Mouse (Mus musculus): ENCODE results near the gene Galk2. TPM values are rescaled to one million over a fixed set of nuclear protein-coding genes. Genes with fewer than 3 reads are reported as not detected.

Gene Galk2
- polyA plus RNA-seq, 2 experiments = 6.2 to 10.1 TPM

DNA sequence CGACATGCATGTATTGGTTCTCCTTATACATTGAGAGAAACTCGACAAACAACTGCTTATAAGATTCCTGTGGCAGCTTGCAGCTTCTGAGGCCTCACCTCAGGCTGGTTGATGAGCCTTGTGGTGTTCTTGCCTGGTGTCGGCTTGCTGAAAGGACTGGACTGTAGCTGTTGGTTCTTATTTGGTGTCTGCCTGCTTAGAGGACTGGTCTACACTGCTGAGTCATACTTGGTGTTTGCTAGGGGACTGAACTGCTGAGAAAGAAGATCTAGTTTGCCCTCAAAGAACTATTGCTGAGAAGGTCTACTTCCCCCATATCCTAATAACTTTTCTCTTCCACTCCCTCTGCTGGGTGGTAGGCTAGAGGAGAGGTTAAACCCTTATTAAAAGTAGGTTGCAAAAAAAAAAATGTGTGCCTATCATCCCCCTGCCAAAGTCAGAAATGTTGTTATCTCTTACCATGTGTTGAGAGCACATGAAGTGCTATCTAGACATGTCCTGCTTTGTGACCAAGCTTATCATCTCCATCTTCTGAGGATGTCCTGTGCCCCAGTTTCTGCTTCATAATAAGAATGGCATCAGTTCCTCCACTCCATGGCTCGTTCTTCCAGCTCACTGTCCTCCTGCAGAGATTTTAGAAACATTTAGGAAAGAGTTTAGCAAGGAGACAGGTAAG, 48.8 kb downstream of the Galk2 start:
- ATAC-seq (ENCODE audit: insufficient read depth) = peak; percentile 80
- H3K27me3 ChIP-seq (ENCODE audit: control insufficient read depth, insufficient read depth, low read length) = no peaks in the 10 kb centered on the region
- 0 out of 2 replicates have a peak, but pooled peaks have one; percentile 6 for TF ChIP-seq CTCF (IDR thresholded peaks at IDR 0.05; ENCODE audit: low read depth)
- peak; percentile 70 for TF ChIP-seq EP300 (IDR thresholded peaks at IDR 0.05; ENCODE audit: low read depth)
- peak overlapping the region; percentile 18; the same call in 1 of the 2 replicates for H3K4me2 ChIP-seq (ENCODE audit: low read depth)
- H3K4me3 ChIP-seq (ENCODE audit: insufficient read depth in 1 of 2, low read depth in 2 of 2, low read length in 2 of 2) = no peak overlapping the region
- H3K9ac ChIP-seq (replicated peaks) = no peak overlapping the region
- H3K9me3 ChIP-seq (ENCODE audit: control insufficient read depth, low read length) = no peaks in the 10 kb centered on the region
- peak in 2 of 3 experiments; percentile 12 to 28 for DNase-seq (ENCODE audit: low read depth in 3 of 3, low spot score in 3 of 3)
- peak overlapping the region; percentile 65 for H3K27ac ChIP-seq
- WGBS (ENCODE audit: insufficient replicate concordance) = 58% methylated on average over 4 of the region's 4 CpGs
- H3K4me1 ChIP-seq (replicated peaks; ENCODE audit: control insufficient read depth in 2 of 2, insufficient read depth in 2 of 2, low read length in 1 of 2) = peaks cover 12% of the 10 kb centered on the region in 2 experiments
- no peaks in the 10 kb centered on the region for H3K36me3 ChIP-seq (replicated peaks; ENCODE audit: control insufficient read depth, insufficient read depth, low read depth)

DNA sequence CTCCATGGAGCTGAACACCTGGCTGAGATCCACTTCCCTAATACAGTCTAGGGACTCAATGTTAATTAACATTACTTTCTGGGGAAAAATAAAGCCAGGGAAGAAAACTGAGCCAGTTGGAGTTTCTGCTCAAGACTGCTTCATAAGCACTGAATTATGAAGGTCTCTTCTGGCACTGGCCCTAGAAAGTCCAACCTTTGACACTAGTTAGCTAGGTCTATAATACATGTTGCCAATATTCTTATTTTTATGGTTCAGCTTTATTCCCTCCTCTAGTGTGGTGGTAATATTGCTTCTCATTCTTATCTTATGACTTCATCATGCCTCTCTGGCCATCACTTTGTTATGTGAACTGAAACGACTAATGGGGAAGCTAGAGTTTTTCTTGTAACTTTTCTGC, 55.3 kb downstream of the Galk2 start:
- no peak overlapping the region for H3K4me2 ChIP-seq (ENCODE audit: low read depth)
- no peak overlapping the region for H3K4me3 ChIP-seq (ENCODE audit: insufficient read depth in 1 of 2, low read depth in 2 of 2, low read length in 2 of 2)
- DNase-seq (ENCODE audit: low read depth in 3 of 3, low spot score in 3 of 3) (no peak), ATAC-seq (ENCODE audit: insufficient read depth) (no peak)
- H3K36me3 ChIP-seq (replicated peaks; ENCODE audit: control insufficient read depth, insufficient read depth, low read depth) = no peaks in the 10 kb centered on the region
- WGBS (ENCODE audit: insufficient replicate concordance) = 36% methylated on average over 1 of the region's 1 CpGs
- no peak for TF ChIP-seq CTCF (IDR thresholded peaks at IDR 0.05; ENCODE audit: low read depth)
- no peak for TF ChIP-seq EP300 (IDR thresholded peaks at IDR 0.05; ENCODE audit: low read depth)
- H3K4me1 ChIP-seq (replicated peaks; ENCODE audit: control insufficient read depth in 2 of 2, insufficient read depth in 2 of 2, low read length in 1 of 2) = no peaks in the 10 kb centered on the region
- H3K9ac ChIP-seq (replicated peaks) = no peak overlapping the region
- H3K9me3 ChIP-seq (ENCODE audit: control insufficient read depth, low read length) = no peaks in the 10 kb centered on the region
- no peaks in the 10 kb centered on the region for H3K27me3 ChIP-seq (ENCODE audit: control insufficient read depth, insufficient read depth, low read length)
- H3K27ac ChIP-seq = no peak overlapping the region

DNA sequence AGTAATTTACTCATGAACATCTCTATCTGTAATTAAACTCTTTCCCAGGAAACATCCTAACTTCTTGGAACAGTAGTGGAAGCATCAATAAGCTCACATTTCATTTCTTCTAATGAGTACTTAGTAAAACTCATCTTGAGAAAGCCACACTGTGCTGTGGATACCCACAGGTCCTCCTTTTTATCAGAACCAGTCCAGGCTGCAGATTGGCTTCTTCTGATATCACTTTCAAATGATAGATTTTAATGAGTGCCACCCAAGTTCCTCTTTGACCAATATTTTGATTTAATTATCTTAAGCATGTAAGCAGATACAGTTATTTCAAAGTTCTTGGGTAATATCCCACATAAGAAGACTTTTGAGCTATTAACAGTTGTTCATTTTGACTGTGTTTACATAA, 55.8 kb downstream of the Galk2 start:
- DNase-seq (ENCODE audit: low read depth in 3 of 3, low spot score in 3 of 3) = no peak
- H3K27ac ChIP-seq = no peak overlapping the region
- TF ChIP-seq EP300 (IDR thresholded peaks at IDR 0.05; ENCODE audit: low read depth) = no peak
- TF ChIP-seq CTCF (IDR thresholded peaks at IDR 0.05; ENCODE audit: low read depth) = no peak
- no peak overlapping the region for H3K4me3 ChIP-seq (ENCODE audit: insufficient read depth in 1 of 2, low read depth in 2 of 2, low read length in 2 of 2)
- no peaks in the 10 kb centered on the region for H3K36me3 ChIP-seq (replicated peaks; ENCODE audit: control insufficient read depth, insufficient read depth, low read depth)
- no peak overlapping the region for H3K9ac ChIP-seq (replicated peaks)
- no peaks in the 10 kb centered on the region for H3K9me3 ChIP-seq (ENCODE audit: control insufficient read depth, low read length)
- no peak overlapping the region for H3K4me2 ChIP-seq (ENCODE audit: low read depth)
- no peak for ATAC-seq (ENCODE audit: insufficient read depth)
- no peaks in the 10 kb centered on the region for H3K27me3 ChIP-seq (ENCODE audit: control insufficient read depth, insufficient read depth, low read length)
- H3K4me1 ChIP-seq (replicated peaks; ENCODE audit: control insufficient read depth in 2 of 2, insufficient read depth in 2 of 2, low read length in 1 of 2) = no peaks in the 10 kb centered on the region

DNA sequence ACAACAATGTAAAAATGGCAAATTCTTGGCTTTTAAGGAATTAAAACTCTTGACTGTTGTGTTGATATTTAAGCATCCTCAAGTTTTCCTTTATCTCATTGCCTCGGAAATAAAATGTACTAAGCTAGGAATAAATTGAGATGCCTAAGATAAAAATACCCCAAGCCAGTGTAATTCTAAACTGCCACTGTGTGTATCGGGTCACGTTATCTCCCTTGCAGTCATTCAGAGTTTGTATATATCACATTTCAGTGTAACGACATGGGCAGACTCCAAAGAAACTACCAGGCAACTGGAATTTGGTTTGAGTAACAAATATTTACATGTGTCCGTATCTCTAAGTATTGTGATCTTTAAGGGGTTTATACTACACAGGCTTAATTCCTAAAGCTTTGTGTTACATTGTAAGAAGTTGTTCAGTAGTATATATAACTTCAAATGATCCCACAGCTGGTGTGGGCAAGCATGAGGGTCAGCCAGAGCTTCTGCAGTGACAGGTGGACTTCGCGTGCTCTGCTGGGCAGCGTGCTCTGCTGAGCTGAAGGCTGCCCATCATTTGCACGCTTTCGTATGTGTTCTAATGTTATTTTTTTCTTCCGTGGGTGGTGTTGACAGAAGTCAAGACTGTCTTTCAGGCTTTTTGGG, 57.9 kb downstream of the Galk2 start:
- Histone ChIP-seq H3K9me3 (ENCODE audit: control insufficient read depth, low read length) (no peaks in the 10 kb centered on the region), H3K4me3 (ENCODE audit: insufficient read depth in 1 of 2, low read depth in 2 of 2, low read length in 2 of 2) (no peak overlapping the region), H3K27ac (no peak overlapping the region), H3K4me2 (ENCODE audit: low read depth) (no peak overlapping the region), H3K9ac (replicated peaks) (no peak overlapping the region), H3K36me3 (replicated peaks; ENCODE audit: control insufficient read depth, insufficient read depth, low read depth) (no peaks in the 10 kb centered on the region), H3K27me3 (ENCODE audit: control insufficient read depth, insufficient read depth, low read length) (no peaks in the 10 kb centered on the region), H3K4me1 (replicated peaks; ENCODE audit: control insufficient read depth in 2 of 2, insufficient read depth in 2 of 2, low read length in 1 of 2) (no peaks in the 10 kb centered on the region)
- ATAC-seq (ENCODE audit: insufficient read depth) (no peak), DNase-seq (ENCODE audit: low read depth in 3 of 3, low spot score in 3 of 3) (no peak)
- TF ChIP-seq CTCF (IDR thresholded peaks at IDR 0.05; ENCODE audit: low read depth) = no peak
- no peak for TF ChIP-seq EP300 (IDR thresholded peaks at IDR 0.05; ENCODE audit: low read depth)
- 69% methylated on average over 11 of the region's 11 CpGs for WGBS (ENCODE audit: insufficient replicate concordance)

DNA sequence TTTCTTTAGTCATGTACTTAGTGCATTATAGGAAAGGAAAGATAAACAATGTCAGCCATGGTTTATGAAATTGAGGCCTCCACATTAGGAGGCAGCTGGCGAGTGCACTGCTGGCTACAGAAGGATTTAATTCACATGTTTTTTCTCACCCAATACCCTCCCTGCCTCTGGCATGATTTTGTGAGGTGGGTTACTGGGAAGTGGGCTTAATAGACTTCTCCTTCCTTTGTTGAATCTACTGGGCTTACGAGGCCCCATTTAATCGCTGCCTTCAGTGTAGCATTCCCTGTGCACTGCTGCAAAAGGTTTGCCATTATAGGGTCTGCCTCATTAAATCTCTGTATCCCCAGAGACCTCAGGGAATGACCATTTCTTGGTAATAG, 58.4 kb downstream of the Galk2 start:
- H3K27me3 ChIP-seq (ENCODE audit: control insufficient read depth, insufficient read depth, low read length) = no peaks in the 10 kb centered on the region
- H3K4me3 ChIP-seq (ENCODE audit: insufficient read depth in 1 of 2, low read depth in 2 of 2, low read length in 2 of 2) = no peak overlapping the region
- no peaks in the 10 kb centered on the region for H3K9me3 ChIP-seq (ENCODE audit: control insufficient read depth, low read length)
- no peaks in the 10 kb centered on the region for H3K4me1 ChIP-seq (replicated peaks; ENCODE audit: control insufficient read depth in 2 of 2, insufficient read depth in 2 of 2, low read length in 1 of 2)
- no peak overlapping the region for H3K9ac ChIP-seq (replicated peaks)
- H3K27ac ChIP-seq = no peak overlapping the region
- no peak for TF ChIP-seq CTCF (IDR thresholded peaks at IDR 0.05; ENCODE audit: low read depth)
- TF ChIP-seq EP300 (IDR thresholded peaks at IDR 0.05; ENCODE audit: low read depth) = no peak
- no peak overlapping the region for H3K4me2 ChIP-seq (ENCODE audit: low read depth)
- H3K36me3 ChIP-seq (replicated peaks; ENCODE audit: control insufficient read depth, insufficient read depth, low read depth) = no peaks in the 10 kb centered on the region
- no peak for DNase-seq (ENCODE audit: low read depth in 3 of 3, low spot score in 3 of 3)
- no peak for ATAC-seq (ENCODE audit: insufficient read depth)
- WGBS (ENCODE audit: insufficient replicate concordance) = 75% methylated on average over 3 of the region's 3 CpGs

All from liver, embryonic 14.5 days (tissue).